Mouse (Mus musculus) neural tube, embryonic 14.5 days (tissue): ENCODE results near the gene Erf. TPM values are rescaled to one million over a fixed set of nuclear protein-coding genes. Genes with fewer than 3 reads are reported as not detected.

Experiments used
- ATAC-seq: fragments of 200-750 bp; cut with Nextera tagmentation; 2 replicates; pipeline ENCODE4 v1.8.0; 2017; ENCODE audit warnings: low read depth, mild to moderate bottlenecking, moderate TSS enrichment, moderate library complexity
- H3K27ac ChIP-seq: fragments of 300-500 bp; sonication (generic); 2 replicates; pipeline ENCODE4 v1.5.1; 2014; ENCODE audit warnings: low read depth, mild to moderate bottlenecking, control low read depth, low read length, moderate library complexity, mixed read lengths
- H3K27me3 ChIP-seq: fragments of 300-500 bp; sonication (generic); 2 replicates; pipeline ENCODE4 v1.6.1; 2014; ENCODE audit warnings: low read length; ENCODE audit not compliant: control insufficient read depth, insufficient read depth
- H3K36me3 ChIP-seq: fragments of 300-500 bp; sonication (generic); 2 replicates; pipeline ENCODE4 v1.6.1; 2014; ENCODE audit warnings: low read length, mixed read lengths; ENCODE audit not compliant: control insufficient read depth, insufficient read depth
- H3K4me1 ChIP-seq: fragments of 300-500 bp; sonication (generic); 2 replicates; pipeline ENCODE4 v1.6.1; 2014; ENCODE audit warnings: low read length; ENCODE audit not compliant: control insufficient read depth, insufficient read depth
- H3K4me2 ChIP-seq: fragments of 300-500 bp; sonication (generic); 2 replicates; pipeline ENCODE4 v1.6.1; 2014; ENCODE audit warnings: mild to moderate bottlenecking, low read depth, low read length, control low read depth
- H3K4me3 ChIP-seq: fragments of 300-500 bp; sonication (generic); 2 replicates; pipeline ENCODE4 v1.5.1; 2014; ENCODE audit warnings: low read depth, low read length, control low read depth, mixed read lengths
- H3K9ac ChIP-seq: fragments of 300-500 bp; sonication (generic); replicated peaks from 2 replicates; pipeline ENCODE4 v1.6.1; 2014; ENCODE audit warnings: low read depth, mild to moderate bottlenecking, control low read depth, low read length, mixed read lengths
- H3K9me3 ChIP-seq: fragments of 300-500 bp; sonication (generic); 2 replicates; pipeline ENCODE4 v1.6.1; 2016; ENCODE audit warnings: low read length; ENCODE audit not compliant: control insufficient read depth
- WGBS: fragments of 180-500 bp; shearing (Covaris S2); extraction: QIAGEN DNeasy Blood & Tissue Kit; methylation state at CpG from one replicate; pipeline ENCODE4 v1.1.7; 2014; 5-methylcytosine and 5-hydroxymethylcytosine counted together
- polyA plus RNA-seq: library from polyadenylated mRNA; unstranded; fragments of >200 nt; fragmentation: Nextera tagmentation; extraction: Ambion mirVana; gene quantifications from 2 replicates; pipeline ENCODE4 v1.2.1, GENCODE M21; 2014

Erf gene
- 4.5 and 4.8 TPM in 2 replicates for polyA plus RNA-seq

GRCm38 (mm10) chr7:25250141-25250972 is at the start of gene Erf:
TSS of gene Erf (minus strand) at chr7:25250761.
- 0% methylated on average over 38 of the region's 81 CpGs for WGBS
- Histone ChIP-seq H3K9ac (peak within 1 kb of the TSS; percentile 70), H3K4me3 (peak within 1 kb of the TSS; percentile 71), H3K4me1 (peaks cover 21% of the 10 kb centered on the region), H3K4me2 (peak within 1 kb of the TSS; percentile 99), H3K36me3 (no peaks in the 10 kb centered on the region), H3K9me3 (no peaks in the 10 kb centered on the region), H3K27ac (peak within 1 kb of the TSS; percentile 87), H3K27me3 (no peaks in the 10 kb centered on the region)
- peak; percentile 81 for ATAC-seq

- H3K4me1 ChIP-seq: peaks cover 17% of the 10 kb centered on the region
- peak; percentile 94 for ATAC-seq
- H3K4me3 ChIP-seq: peak within 1 kb of the TSS; percentile 55
- H3K9ac ChIP-seq: peak within 1 kb of the TSS; percentile 75
- H3K9me3 ChIP-seq: no peaks in the 10 kb centered on the region
- H3K27me3 ChIP-seq: no peaks in the 10 kb centered on the region
- WGBS: under 1% methylated on average over 52 of the region's 52 CpGs
- peak within 1 kb of the TSS; percentile 97 for H3K27ac ChIP-seq
- H3K4me2 ChIP-seq: peak within 1 kb of the TSS; percentile 78
- peaks cover 23% of the 10 kb centered on the region for H3K36me3 ChIP-seq
Observed at GRCm38 (mm10) chr7:25297454-25298325, 47.1 kb upstream of the Erf start, which contains the start of gene Pafah1b3. TSS of gene Pafah1b3 (minus strand) at chr7:25297986.

GRCm38 (mm10) chr7:25296945-25297453 is 46.4 kb upstream of the Erf start:
- Histone ChIP-seq H3K36me3 (peaks cover 30% of the 10 kb centered on the region), H3K4me1 (peaks cover 17% of the 10 kb centered on the region), H3K4me3 (peak overlapping the region; percentile 55), H3K9me3 (no peaks in the 10 kb centered on the region), H3K27ac (peak overlapping the region; percentile 97), H3K9ac (peak overlapping the region; percentile 75), H3K4me2 (peak overlapping the region; percentile 78), H3K27me3 (no peaks in the 10 kb centered on the region)
- no peak for ATAC-seq
- WGBS: under 1% methylated on average over 21 of the region's 21 CpGs

GRCm38 (mm10) chr7:25294960-25295722 is 44.6 kb upstream of the Erf start:
- Histone ChIP-seq H3K4me2 (no peak overlapping the region), H3K36me3 (peaks cover 44% of the 10 kb centered on the region), H3K9me3 (no peaks in the 10 kb centered on the region), H3K9ac (no peak overlapping the region), H3K27me3 (no peaks in the 10 kb centered on the region), H3K4me1 (peaks cover 17% of the 10 kb centered on the region), H3K4me3 (no peak overlapping the region), H3K27ac (no peak overlapping the region)
- 87% methylated on average over 12 of the region's 12 CpGs for WGBS
- ATAC-seq: no peak

GRCm38 (mm10) chr7:25294495-25294894 is 43.9 kb upstream of the Erf start:
- Histone ChIP-seq H3K27ac (no peak overlapping the region), H3K4me2 (no peak overlapping the region), H3K4me1 (peaks cover 17% of the 10 kb centered on the region), H3K36me3 (peaks cover 49% of the 10 kb centered on the region), H3K4me3 (no peak overlapping the region), H3K9me3 (no peaks in the 10 kb centered on the region), H3K27me3 (no peaks in the 10 kb centered on the region), H3K9ac (no peak overlapping the region)
- WGBS: 91% methylated on average over 4 of the region's 4 CpGs
- no peak for ATAC-seq

- no peak for ATAC-seq
- no peak overlapping the region for H3K4me3 ChIP-seq
- no peak overlapping the region for H3K27ac ChIP-seq
- H3K9ac ChIP-seq: no peak overlapping the region
- no peaks in the 10 kb centered on the region for H3K27me3 ChIP-seq
- H3K36me3 ChIP-seq: peaks cover 62% of the 10 kb centered on the region
- 80% methylated on average over 10 of the region's 10 CpGs for WGBS
- H3K9me3 ChIP-seq: no peaks in the 10 kb centered on the region
- H3K4me1 ChIP-seq: peaks cover 17% of the 10 kb centered on the region
- no peak overlapping the region for H3K4me2 ChIP-seq
Observed at GRCm38 (mm10) chr7:25293191-25293739, 42.7 kb upstream of the Erf start.

- Histone ChIP-seq H3K27me3 (no peaks in the 10 kb centered on the region), H3K27ac (peak overlapping the region; percentile 6; the same call in 1 of the 2 replicates), H3K4me1 (peaks cover 15% of the 10 kb centered on the region), H3K9me3 (no peaks in the 10 kb centered on the region), H3K36me3 (peaks cover 73% of the 10 kb centered on the region), H3K4me2 (no peak overlapping the region), H3K4me3 (no peak overlapping the region), H3K9ac (no peak overlapping the region)
- WGBS: 61% methylated on average over 7 of the region's 7 CpGs
- no peak for ATAC-seq
Observed at GRCm38 (mm10) chr7:25292107-25292506, 41.5 kb upstream of the Erf start.

- 90% methylated on average over 2 of the region's 2 CpGs for WGBS
- no peaks in the 10 kb centered on the region for H3K27me3 ChIP-seq
- H3K4me2 ChIP-seq: no peak overlapping the region
- H3K27ac ChIP-seq: no peak overlapping the region
- no peak overlapping the region for H3K4me3 ChIP-seq
- no peak for ATAC-seq
- peaks cover 83% of the 10 kb centered on the region for H3K36me3 ChIP-seq
- no peaks in the 10 kb centered on the region for H3K9me3 ChIP-seq
- H3K9ac ChIP-seq: no peak overlapping the region
- H3K4me1 ChIP-seq: peaks cover 6% of the 10 kb centered on the region
Observed at GRCm38 (mm10) chr7:25290911-25291310, 40.4 kb upstream of the Erf start.
